Mouse (Mus musculus) spleen, adult 2 months (tissue): ENCODE measurements around the gene Syna.

Source experiments
- CTCF ChIP-seq: fragments of 200-500 bp; IDR thresholded peaks from 2 replicates; pipeline ENCODE4 v1.5.1; 2011; ENCODE audit warnings: mild to moderate bottlenecking, inconsistent platforms; ENCODE audit not compliant: insufficient read depth, insufficient read length, insufficient replicate concordance; ENCODE audit errors: extremely low read depth
- POLR2A ChIP-seq: fragments of 200-500 bp; IDR thresholded peaks from 2 replicates; pipeline ENCODE4 v1.6.1; 2011; ENCODE audit warnings: low read depth, low read length, inconsistent platforms

DNA sequence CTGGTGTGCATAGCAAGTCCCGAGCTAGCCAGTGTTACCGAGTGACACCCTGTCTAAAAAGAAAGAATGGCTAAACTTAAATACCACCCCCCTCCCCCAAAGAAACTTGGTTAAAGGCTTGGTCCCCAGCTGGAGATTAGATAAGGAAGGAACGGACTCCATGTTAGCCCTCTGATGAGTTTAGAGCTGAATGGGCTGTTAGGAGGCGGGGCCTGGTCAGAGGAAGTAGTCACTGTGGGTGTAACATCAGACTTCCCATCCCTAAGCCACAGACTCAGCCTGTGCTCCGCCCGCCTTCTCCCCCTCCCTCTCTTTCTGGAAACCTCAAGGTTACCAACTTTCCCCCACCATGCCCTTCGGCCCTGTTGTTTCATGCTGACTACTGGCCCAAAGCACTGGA, 38.2 kb downstream of the Syna start:
- TF ChIP-seq CTCF (no peak), POLR2A (no peak)
